Mouse (Mus musculus): ENCODE data around the gene Btc. TPM values are rescaled to one million over a fixed set of nuclear protein-coding genes. Genes with fewer than 3 reads are reported as not detected.

Btc gene
- total and polyA plus RNA-seq, 3 experiments, result 0.09 to 0.12 TPM; not detected in 1

- peak overlapping the region; percentile 57; the same call in 1 of the 2 replicates for H3K4me2 ChIP-seq (ENCODE audit: insufficient read depth, low read depth, poor library complexity, severe bottlenecking)
- in situ Hi-C loops (cut with MboI; ENCODE audit: low pct_ligation_motif_present, low pct_unique_long_range_greater_than_20kb, low sequenced_read_pairs), result no loop called here
- dilution Hi-C loops (cut with MboI; ENCODE audit: extremely low pct_ligation_motif_present, extremely low pct_unique_long_range_greater_than_20kb, low sequenced_read_pairs), result no loop called here
Observed at GRCm38 (mm10) chr5:91403281-91403680, 487 bp upstream of the Btc start.

GRCm38 (mm10) chr5:91400493-91401096, 2.2 kb downstream of the Btc start:
- no peak overlapping the region for H3K4me3 ChIP-seq (replicated peaks in 1 of 3; ENCODE audit: low read depth in 2 of 3, low read length in 2 of 3, poor library complexity in 1 of 3)
- TF ChIP-seq ZC3H11A (IDR thresholded peaks at IDR 0.05; ENCODE audit: low read depth, low read length) (no peak), MAFK (IDR thresholded peaks at IDR 0.05; ENCODE audit: insufficient replicate concordance, low read length) (peak; percentile 96)
- DNase-seq (ENCODE audit: extremely low read depth), result no peak
- H3K27me3 ChIP-seq (replicated peaks), result no peaks in the 10 kb centered on the region
- in situ Hi-C loops (cut with MboI; ENCODE audit: low pct_ligation_motif_present, low pct_unique_long_range_greater_than_20kb, low sequenced_read_pairs), result no loop called here
- H3K79me2 ChIP-seq (replicated peaks; ENCODE audit: control insufficient read depth, extremely low read depth, insufficient read depth, poor library complexity, severe bottlenecking), result no peaks in the 10 kb centered on the region
- H3K4me1 ChIP-seq (ENCODE audit: control insufficient read depth in 1 of 2, insufficient read depth in 2 of 2), result peaks cover 2 to 12% of the 10 kb centered on the region in 2 experiments; a peak in 3 of 4 replicates
- H3K27ac ChIP-seq (ENCODE audit: insufficient read depth, low read depth), result no peak overlapping the region
- dilution Hi-C loops (cut with MboI; ENCODE audit: extremely low pct_ligation_motif_present, extremely low pct_unique_long_range_greater_than_20kb, low sequenced_read_pairs), result no loop called here
- no peaks in the 10 kb centered on the region for H3K36me3 ChIP-seq (replicated peaks in 1 of 2; ENCODE audit: control insufficient read depth in 1 of 2, insufficient read depth in 1 of 2, low read length in 1 of 2)
- no peak overlapping the region for H3K4me2 ChIP-seq (ENCODE audit: insufficient read depth, low read depth, poor library complexity, severe bottlenecking)
- H3K9ac ChIP-seq (ENCODE audit: insufficient read depth, low read depth), result no peak overlapping the region
- H3K9me3 ChIP-seq (replicated peaks; ENCODE audit: low read length), result no peaks in the 10 kb centered on the region

More at GRCm38 (mm10) chr5:91403281-91403680, 487 bp upstream of the Btc start:
- TF ChIP-seq ZKSCAN1 (IDR thresholded peaks at IDR 0.05; ENCODE audit: borderline replicate concordance, low read depth, low read length), result no peak
- TF ChIP-seq BHLHE40 (IDR thresholded peaks at IDR 0.05; ENCODE audit: low read depth, low read length), result no peak
- TF ChIP-seq SIN3A (IDR thresholded peaks at IDR 0.05; ENCODE audit: low read length), result no peak
- TF ChIP-seq TBP (conservative IDR thresholded peaks at IDR 0.05; ENCODE audit: low read depth, low read length), result no peak
- TF ChIP-seq ZNF384 (IDR thresholded peaks at IDR 0.05; ENCODE audit: low read depth, low read length), result no peak
- no peak for TF ChIP-seq USF1 (IDR thresholded peaks at IDR 0.05; ENCODE audit: low read depth, low read length)
- no peak for TF ChIP-seq TCF12 (IDR thresholded peaks at IDR 0.05; ENCODE audit: low read depth, low read length)
- no peak for TF ChIP-seq MXI1 (IDR thresholded peaks at IDR 0.05; ENCODE audit: low read depth, low read length)
- TF ChIP-seq ELF1 (IDR thresholded peaks at IDR 0.05; ENCODE audit: low read depth, low read length), result no peak
- no peak for TF ChIP-seq MAFK (IDR thresholded peaks at IDR 0.05; ENCODE audit: insufficient replicate concordance, low read length)
- Histone ChIP-seq H3K9me3 (replicated peaks; ENCODE audit: low read length) (no peaks in the 10 kb centered on the region), H3K36me3 (replicated peaks in 1 of 2; ENCODE audit: control insufficient read depth in 1 of 2, insufficient read depth in 1 of 2, low read length in 1 of 2) (no peaks in the 10 kb centered on the region), H3K4me3 (replicated peaks in 1 of 3; ENCODE audit: low read depth in 2 of 3, low read length in 2 of 3, poor library complexity in 1 of 3) (no peak overlapping the region), H3K79me2 (replicated peaks; ENCODE audit: control insufficient read depth, extremely low read depth, insufficient read depth, poor library complexity, severe bottlenecking) (no peaks in the 10 kb centered on the region), H3K27me3 (replicated peaks) (no peaks in the 10 kb centered on the region), H3K9ac (ENCODE audit: insufficient read depth, low read depth) (no peak overlapping the region), H3K4me1 (ENCODE audit: control insufficient read depth in 1 of 2, insufficient read depth in 2 of 2) (peaks cover 2 to 12% of the 10 kb centered on the region in 2 experiments; a peak in 3 of 4 replicates), H3K27ac (ENCODE audit: insufficient read depth, low read depth) (no peak overlapping the region)
- DNase-seq (ENCODE audit: extremely low read depth), result no peak

DNA sequence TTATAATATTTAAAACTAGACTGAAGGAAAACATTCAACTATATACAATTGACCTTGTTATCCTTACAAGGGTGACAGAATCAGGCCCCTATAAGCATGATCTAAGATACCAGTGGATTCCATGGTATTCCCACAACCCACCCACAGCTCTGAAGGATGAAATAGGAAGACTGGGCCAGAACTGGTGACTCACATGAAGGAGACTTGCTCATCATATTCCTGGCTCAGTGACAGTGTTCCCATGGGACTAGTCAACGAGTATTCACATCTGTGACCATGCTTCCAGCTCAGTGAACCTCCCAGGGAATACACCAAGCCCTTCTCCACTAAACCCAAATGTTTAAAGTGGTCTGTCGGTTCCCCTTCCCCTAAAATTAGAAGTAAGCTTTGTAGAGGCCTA, 27.3 kb downstream of the Btc start:
- no peaks in the 10 kb centered on the region for H3K36me3 ChIP-seq (replicated peaks in 1 of 2; ENCODE audit: control insufficient read depth in 1 of 2, insufficient read depth in 1 of 2, low read length in 1 of 2)
- no peaks in the 10 kb centered on the region for H3K4me1 ChIP-seq (ENCODE audit: control insufficient read depth in 1 of 2, insufficient read depth in 2 of 2)
- TF ChIP-seq ETS1 (conservative IDR thresholded peaks at IDR 0.05; ENCODE audit: low read depth, low read length) (no peak), ZMIZ1 (IDR thresholded peaks at IDR 0.05; ENCODE audit: low read depth, low read length) (no peak), MAX (IDR thresholded peaks at IDR 0.05; ENCODE audit: low read length) (no peak), RCOR1 (conservative IDR thresholded peaks at IDR 0.05; ENCODE audit: low read depth, low read length) (no peak), CHD2 (IDR thresholded peaks at IDR 0.05; ENCODE audit: low read length) (no peak), MEF2A (IDR thresholded peaks at IDR 0.05; ENCODE audit: borderline replicate concordance, low read depth, low read length) (no peak), PAX5 (IDR thresholded peaks at IDR 0.05; ENCODE audit: low read length) (no peak), MYC (IDR thresholded peaks at IDR 0.05; ENCODE audit: low read depth, low read length) (no peak), ZNF384 (IDR thresholded peaks at IDR 0.05; ENCODE audit: low read depth, low read length) (no peak), EP300 (IDR thresholded peaks at IDR 0.05; ENCODE audit: low read length) (no peak), MXI1 (IDR thresholded peaks at IDR 0.05; ENCODE audit: low read depth, low read length) (no peak), MAFK (IDR thresholded peaks at IDR 0.05; ENCODE audit: insufficient replicate concordance, low read length) (no peak), BHLHE40 (IDR thresholded peaks at IDR 0.05; ENCODE audit: low read depth, low read length) (no peak)
- dilution Hi-C loops (cut with MboI; ENCODE audit: extremely low pct_ligation_motif_present, extremely low pct_unique_long_range_greater_than_20kb, low sequenced_read_pairs) (no loop called here), in situ Hi-C loops (cut with MboI; ENCODE audit: low pct_ligation_motif_present, low pct_unique_long_range_greater_than_20kb, low sequenced_read_pairs) (no loop called here)
- no peak overlapping the region for H3K4me3 ChIP-seq (replicated peaks in 1 of 3; ENCODE audit: low read depth in 2 of 3, low read length in 2 of 3, poor library complexity in 1 of 3)
- H3K4me2 ChIP-seq (ENCODE audit: insufficient read depth, low read depth, poor library complexity, severe bottlenecking), result no peak overlapping the region
- no peak overlapping the region for H3K9ac ChIP-seq (ENCODE audit: insufficient read depth, low read depth)
- no peaks in the 10 kb centered on the region for H3K9me3 ChIP-seq (replicated peaks; ENCODE audit: low read length)
- no peaks in the 10 kb centered on the region for H3K27me3 ChIP-seq (replicated peaks)
- no peak overlapping the region for H3K27ac ChIP-seq (ENCODE audit: insufficient read depth, low read depth)
- no peak for DNase-seq (ENCODE audit: extremely low read depth)
- no peaks in the 10 kb centered on the region for H3K79me2 ChIP-seq (replicated peaks; ENCODE audit: control insufficient read depth, extremely low read depth, insufficient read depth, poor library complexity, severe bottlenecking)
